Mouse (Mus musculus): ENCODE results near the gene Ect2. TPM values are rescaled to one million over a fixed set of nuclear protein-coding genes. Genes with fewer than 3 reads are reported as not detected.

Gene Ect2
- polyA plus RNA-seq, 1 experiment from 2014 or later = 136 TPM

- Histone ChIP-seq H3K9me3 (ENCODE audit: control insufficient read depth, low read length) (no peaks in the 10 kb centered on the region), H3K9ac (ENCODE audit: low read length) (no peak overlapping the region), H3K4me2 (ENCODE audit: low read depth, low read length, severe bottlenecking) (no peak overlapping the region), H3K36me3 (ENCODE audit: control insufficient read depth, insufficient read depth, low read length) (no peaks in the 10 kb centered on the region), H3K27me3 (ENCODE audit: control insufficient read depth, insufficient read depth, low read length) (no peaks in the 10 kb centered on the region), H3K4me3 (ENCODE audit: low read depth, low read length) (no peak overlapping the region), H3K27ac (ENCODE audit: low read depth, low read length) (no peak overlapping the region), H3K4me1 (replicated peaks; ENCODE audit: control insufficient read depth, insufficient read depth, low read length) (no peaks in the 10 kb centered on the region)
- ATAC-seq (replicated peaks; ENCODE audit: low FRiP score) (no peak), DNase-seq (ENCODE audit: low spot score) (no peak)
- WGBS = 89% methylated on average over 6 of the region's 6 CpGs
Observed at GRCm38 (mm10) chr3:27191856-27192255, 38.2 kb upstream of the Ect2 start.

- 91% methylated on average over 4 of the region's 4 CpGs for WGBS
Observed at GRCm38 (mm10) chr3:27190865-27191264, 37.2 kb upstream of the Ect2 start.

DNA sequence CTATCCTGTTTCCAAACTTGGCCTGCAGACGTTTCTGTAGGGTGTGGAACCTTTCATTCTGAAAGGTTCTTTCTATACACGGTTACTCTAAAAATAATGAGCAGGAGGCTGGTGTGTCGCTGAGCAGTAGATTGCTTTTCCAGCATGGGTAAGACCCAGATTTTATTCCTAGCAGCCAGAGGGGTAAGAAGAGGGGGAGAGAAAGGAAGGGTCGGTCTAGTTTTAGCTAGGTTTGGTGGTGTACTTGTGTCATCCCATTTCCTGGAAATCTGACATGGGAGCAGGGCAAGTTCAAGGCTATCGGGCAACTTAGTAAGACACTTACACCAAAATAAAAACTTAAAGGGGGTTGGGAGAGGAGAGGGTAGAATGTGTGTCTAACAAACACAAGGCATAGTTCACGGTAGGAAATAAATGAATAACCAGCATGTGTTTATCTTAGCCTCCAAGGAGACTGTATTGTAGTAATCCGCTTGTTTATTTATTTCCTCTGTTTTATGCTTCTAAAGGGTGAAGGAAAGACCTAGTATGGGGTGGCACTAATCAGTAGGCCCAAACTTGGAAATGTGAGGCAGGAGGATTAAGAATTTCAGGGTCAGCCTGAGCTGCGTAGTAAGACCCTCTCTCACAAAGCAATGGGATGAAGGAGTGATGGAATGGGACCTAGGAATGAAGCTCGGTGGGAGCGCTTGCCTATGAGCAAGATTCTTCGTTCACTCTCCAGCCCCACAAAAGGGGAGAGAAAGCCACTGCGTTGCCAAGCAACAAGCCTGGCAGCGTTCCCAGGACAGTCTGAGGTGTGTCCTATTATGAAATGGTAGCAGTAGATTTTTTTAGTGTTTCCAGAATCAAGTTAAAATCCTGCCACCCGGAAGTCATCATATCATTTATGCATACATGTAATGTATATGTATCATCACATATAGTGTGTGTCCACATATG, 35.9 kb upstream of the Ect2 start:
- Histone ChIP-seq H3K9ac (ENCODE audit: low read length) (no peak overlapping the region), H3K27me3 (ENCODE audit: control insufficient read depth, insufficient read depth, low read length) (no peaks in the 10 kb centered on the region), H3K36me3 (ENCODE audit: control insufficient read depth, insufficient read depth, low read length) (no peaks in the 10 kb centered on the region), H3K4me2 (ENCODE audit: low read depth, low read length, severe bottlenecking) (no peak overlapping the region), H3K9me3 (ENCODE audit: control insufficient read depth, low read length) (no peaks in the 10 kb centered on the region), H3K4me1 (replicated peaks; ENCODE audit: control insufficient read depth, insufficient read depth, low read length) (no peaks in the 10 kb centered on the region), H3K4me3 (ENCODE audit: low read depth, low read length) (no peak overlapping the region), H3K27ac (ENCODE audit: low read depth, low read length) (no peak overlapping the region)
- peak; percentile 60 for DNase-seq (ENCODE audit: low spot score)
- ATAC-seq (replicated peaks; ENCODE audit: low FRiP score) = peak; percentile 65; the same call in 1 of the 2 replicates
- WGBS = 76% methylated on average over 14 of the region's 14 CpGs

More at GRCm38 (mm10) chr3:27190865-27191264, 37.2 kb upstream of the Ect2 start:
- Histone ChIP-seq H3K4me2 (ENCODE audit: low read depth, low read length, severe bottlenecking) (no peak overlapping the region), H3K27ac (ENCODE audit: low read depth, low read length) (no peak overlapping the region), H3K4me1 (replicated peaks; ENCODE audit: control insufficient read depth, insufficient read depth, low read length) (no peaks in the 10 kb centered on the region), H3K9ac (ENCODE audit: low read length) (no peak overlapping the region), H3K4me3 (ENCODE audit: low read depth, low read length) (no peak overlapping the region), H3K36me3 (ENCODE audit: control insufficient read depth, insufficient read depth, low read length) (no peaks in the 10 kb centered on the region), H3K9me3 (ENCODE audit: control insufficient read depth, low read length) (no peaks in the 10 kb centered on the region), H3K27me3 (ENCODE audit: control insufficient read depth, insufficient read depth, low read length) (no peaks in the 10 kb centered on the region)
- ATAC-seq (replicated peaks; ENCODE audit: low FRiP score) = no peak
- DNase-seq (ENCODE audit: low spot score) = no peak

GRCm38 (mm10) chr3:27188386-27188785, 34.7 kb upstream of the Ect2 start:
- no peak overlapping the region for H3K4me2 ChIP-seq (ENCODE audit: low read depth, low read length, severe bottlenecking)
- no peaks in the 10 kb centered on the region for H3K4me1 ChIP-seq (replicated peaks; ENCODE audit: control insufficient read depth, insufficient read depth, low read length)
- no peaks in the 10 kb centered on the region for H3K27me3 ChIP-seq (ENCODE audit: control insufficient read depth, insufficient read depth, low read length)
- no peaks in the 10 kb centered on the region for H3K9me3 ChIP-seq (ENCODE audit: control insufficient read depth, low read length)
- peak; percentile 7 for DNase-seq (ENCODE audit: low spot score)
- no peak for ATAC-seq (replicated peaks; ENCODE audit: low FRiP score)
- 72% methylated on average over 1 of the region's 1 CpGs for WGBS
- no peak overlapping the region for H3K4me3 ChIP-seq (ENCODE audit: low read depth, low read length)
- no peak overlapping the region for H3K9ac ChIP-seq (ENCODE audit: low read length)
- H3K27ac ChIP-seq (ENCODE audit: low read depth, low read length) = no peak overlapping the region
- no peaks in the 10 kb centered on the region for H3K36me3 ChIP-seq (ENCODE audit: control insufficient read depth, insufficient read depth, low read length)

GRCm38 (mm10) chr3:27183601-27184175, 30.0 kb upstream of the Ect2 start:
- DNase-seq (ENCODE audit: low spot score) (peak; percentile 49), ATAC-seq (replicated peaks; ENCODE audit: low FRiP score) (no peak)
- Histone ChIP-seq H3K9ac (ENCODE audit: low read length) (peak overlapping the region; percentile 60), H3K36me3 (ENCODE audit: control insufficient read depth, insufficient read depth, low read length) (no peaks in the 10 kb centered on the region), H3K27ac (ENCODE audit: low read depth, low read length) (no peak overlapping the region), H3K27me3 (ENCODE audit: control insufficient read depth, insufficient read depth, low read length) (no peaks in the 10 kb centered on the region), H3K4me1 (replicated peaks; ENCODE audit: control insufficient read depth, insufficient read depth, low read length) (no peaks in the 10 kb centered on the region), H3K9me3 (ENCODE audit: control insufficient read depth, low read length) (no peaks in the 10 kb centered on the region), H3K4me2 (ENCODE audit: low read depth, low read length, severe bottlenecking) (peak overlapping the region; percentile 90), H3K4me3 (ENCODE audit: low read depth, low read length) (peak overlapping the region; percentile 53)
- 12% methylated on average over 19 of the region's 19 CpGs for WGBS

DNA sequence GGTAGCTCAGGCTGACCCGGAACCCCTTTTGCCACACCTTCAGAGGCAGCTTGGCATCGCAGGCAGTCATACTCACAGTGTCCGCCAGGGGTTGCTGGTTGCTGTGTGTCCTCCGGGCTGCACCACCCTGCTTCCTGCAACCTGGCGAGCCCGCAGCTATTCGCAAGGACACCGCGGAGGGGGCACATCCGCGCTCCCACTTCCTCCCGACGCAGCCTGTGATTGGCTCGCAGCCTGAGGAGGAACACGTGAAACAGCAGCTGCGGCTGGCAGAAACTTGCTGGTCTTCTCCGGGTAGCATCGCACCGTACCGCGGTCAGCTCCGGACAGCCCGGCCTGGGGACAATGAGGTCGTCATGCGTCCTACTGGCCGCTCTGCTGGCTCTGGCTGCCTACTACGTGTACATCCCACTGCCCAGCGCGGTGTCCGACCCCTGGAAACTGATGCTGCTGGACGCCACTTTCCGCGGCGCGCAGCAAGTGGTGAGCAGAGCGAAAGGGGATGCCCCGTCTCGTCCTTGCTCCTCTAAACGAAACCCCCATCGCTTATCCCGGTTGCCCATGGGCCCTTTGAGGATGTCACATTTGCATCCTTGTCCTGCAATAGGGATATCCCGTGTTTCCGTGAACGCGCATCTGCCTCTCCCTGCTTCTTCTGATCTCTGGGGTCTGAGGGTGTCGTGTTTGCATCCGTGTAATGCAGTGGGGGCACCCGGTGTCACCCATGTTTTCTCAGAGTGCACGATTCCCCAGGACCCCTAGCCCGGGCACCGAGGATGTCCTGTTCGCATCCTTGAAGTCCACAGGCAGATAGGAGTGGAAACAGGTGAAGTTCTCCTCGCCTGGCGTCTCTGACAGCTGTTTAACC, 29.3 kb upstream of the Ect2 start, which contains the start of gene Nceh1:
Gene Nceh1 (plus strand): TSS at position 233 of the 868 bp plus-strand sequence.
- Histone ChIP-seq H3K9me3 (ENCODE audit: control insufficient read depth, low read length) (no peaks in the 10 kb centered on the region), H3K36me3 (ENCODE audit: control insufficient read depth, insufficient read depth, low read length) (no peaks in the 10 kb centered on the region), H3K4me3 (ENCODE audit: low read depth, low read length) (peak within 1 kb of the TSS; percentile 53), H3K27ac (ENCODE audit: low read depth, low read length) (no peak within 1 kb of the TSS), H3K27me3 (ENCODE audit: control insufficient read depth, insufficient read depth, low read length) (no peaks in the 10 kb centered on the region), H3K4me1 (replicated peaks; ENCODE audit: control insufficient read depth, insufficient read depth, low read length) (no peaks in the 10 kb centered on the region), H3K4me2 (ENCODE audit: low read depth, low read length, severe bottlenecking) (peak within 1 kb of the TSS; percentile 90), H3K9ac (ENCODE audit: low read length) (peak within 1 kb of the TSS; percentile 60)
- ATAC-seq (replicated peaks; ENCODE audit: low FRiP score) (peak; percentile 100), DNase-seq (ENCODE audit: low spot score) (peak; percentile 96)
- under 1% methylated on average over 54 of the region's 54 CpGs for WGBS

GRCm38 (mm10) chr3:27179711-27180110, 26.0 kb upstream of the Ect2 start:
- H3K9me3 ChIP-seq (ENCODE audit: control insufficient read depth, low read length) = no peaks in the 10 kb centered on the region
- 87% methylated on average over 8 of the region's 8 CpGs for WGBS
- H3K36me3 ChIP-seq (ENCODE audit: control insufficient read depth, insufficient read depth, low read length) = no peaks in the 10 kb centered on the region
- no peaks in the 10 kb centered on the region for H3K4me1 ChIP-seq (replicated peaks; ENCODE audit: control insufficient read depth, insufficient read depth, low read length)
- no peak overlapping the region for H3K27ac ChIP-seq (ENCODE audit: low read depth, low read length)
- H3K27me3 ChIP-seq (ENCODE audit: control insufficient read depth, insufficient read depth, low read length) = no peaks in the 10 kb centered on the region
- H3K4me3 ChIP-seq (ENCODE audit: low read depth, low read length) = no peak overlapping the region
- DNase-seq (ENCODE audit: low spot score) (no peak), ATAC-seq (replicated peaks; ENCODE audit: low FRiP score) (no peak)
- no peak overlapping the region for H3K9ac ChIP-seq (ENCODE audit: low read length)
- no peak overlapping the region for H3K4me2 ChIP-seq (ENCODE audit: low read depth, low read length, severe bottlenecking)

GRCm38 (mm10) chr3:27170257-27170656, 16.6 kb upstream of the Ect2 start:
- Histone ChIP-seq H3K4me2 (ENCODE audit: low read depth, low read length, severe bottlenecking) (no peak overlapping the region), H3K4me3 (ENCODE audit: low read depth, low read length) (no peak overlapping the region), H3K9me3 (ENCODE audit: control insufficient read depth, low read length) (no peaks in the 10 kb centered on the region), H3K36me3 (ENCODE audit: control insufficient read depth, insufficient read depth, low read length) (no peaks in the 10 kb centered on the region), H3K4me1 (replicated peaks; ENCODE audit: control insufficient read depth, insufficient read depth, low read length) (no peaks in the 10 kb centered on the region), H3K27me3 (ENCODE audit: control insufficient read depth, insufficient read depth, low read length) (no peaks in the 10 kb centered on the region), H3K9ac (ENCODE audit: low read length) (no peak overlapping the region), H3K27ac (ENCODE audit: low read depth, low read length) (no peak overlapping the region)
- ATAC-seq (replicated peaks; ENCODE audit: low FRiP score) = no peak
- no peak for DNase-seq (ENCODE audit: low spot score)
- WGBS = 74% methylated on average over 1 of the region's 1 CpGs

Measured in forebrain, embryonic 11.5 days (tissue).